Mouse (Mus musculus) Muller cell, postnatal 12 days (primary cell): ENCODE results near the gene Olfr1145.

Experiments used
- DNase-seq: peaks from one replicate; pipeline ENCODE4 v3.0.0-alpha.2; 2015; ENCODE audit errors: inconsistent ontology term

Gene Olfr1145

GRCm38 (mm10) chr2:87809522-87809921, at the start of gene Olfr1145:
Gene Olfr1145 (plus strand): TSS chr2:87809822.
- no peak for DNase-seq

GRCm38 (mm10) chr2:87776143-87776542, 33.5 kb upstream of the Olfr1145 start:
- DNase-seq = no peak

GRCm38 (mm10) chr2:87779183-87779582, 30.4 kb upstream of the Olfr1145 start, which contains the start of gene Olfr152:
Gene Olfr152 (plus strand): TSS chr2:87779483.
- no peak for DNase-seq

GRCm38 (mm10) chr2:87800292-87800691, 9.3 kb upstream of the Olfr1145 start, which contains the start of gene Olfr1143:
Gene Olfr1143 (plus strand): TSS chr2:87800592.
- DNase-seq = no peak

- no peak for DNase-seq
Measured at GRCm38 (mm10) chr2:87830233-87830632, 20.6 kb downstream of the Olfr1145 start, which contains the start of gene Olfr1148. Gene Olfr1148 (plus strand): TSS chr2:87830533.

- DNase-seq = no peak
Measured at GRCm38 (mm10) chr2:87843693-87844092, 34.1 kb downstream of the Olfr1145 start, which contains the start of gene Olfr1150-ps1. Gene Olfr1150-ps1 (plus strand): TSS chr2:87843993.

GRCm38 (mm10) chr2:87855562-87855961, 45.9 kb downstream of the Olfr1145 start, which contains the start of gene Olfr1151:
Gene Olfr1151 (plus strand): TSS chr2:87855862.
- DNase-seq = no peak
